Mouse (Mus musculus) layer of hippocampus, postnatal 25 days (tissue): ENCODE measurements around the gene Bsn. TPM values are rescaled to one million over a fixed set of nuclear protein-coding genes. Genes with fewer than 3 reads are reported as not detected.
"Not testable (repeated sequence)": the region's sequence is repeated elsewhere in the genome, so short reads cannot be mapped to it uniquely, and the experiment has no call there.

Experiments
- DNase-seq, 2 experiments: peaks; one replicate each; pipeline ENCODE4 v3.0.0; 2022; ENCODE audit warnings: mixed read lengths in 2 of 2, low spot score in 1 of 2; ENCODE audit errors: extremely low spot score in 1 of 2
- total RNA-seq, 2 experiments: library from RNA; stranded (reverse); gene quantifications; 2 replicates each; pipeline ENCODE4 v1.2.3; 2021

The Bsn gene
- total RNA-seq, 2 experiments from 2014 or later: 190 to 242 TPM

GRCm38 (mm10) chr9:108153516-108154448 is 36.4 kb downstream of the Bsn start:
- DNase-seq: peak in 1 of 2 experiments; percentile 48

DNA sequence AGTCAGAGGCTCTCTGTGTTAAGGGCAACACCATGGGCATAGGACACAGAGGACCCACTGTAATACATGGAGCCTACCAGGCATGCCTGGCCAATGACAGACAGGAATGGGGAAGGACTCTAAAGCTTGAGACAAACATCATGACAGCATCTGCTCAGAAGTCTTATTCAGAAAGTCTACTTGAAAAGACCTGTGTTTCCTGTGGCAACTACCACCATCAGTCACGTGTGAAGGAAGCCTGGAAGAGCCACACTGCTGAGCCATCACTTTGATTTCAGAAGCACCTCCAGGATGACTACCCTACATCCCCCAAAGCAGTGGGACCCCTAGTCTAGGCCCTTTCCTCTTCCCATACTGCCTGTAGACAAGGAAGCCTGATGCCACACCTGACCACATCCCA is 39.7 kb downstream of the Bsn start:
- DNase-seq: no peak

- DNase-seq: no peak
These were observed 40.4 kb downstream of the Bsn start for GRCm38 (mm10) chr9:108149817-108150216.

DNA sequence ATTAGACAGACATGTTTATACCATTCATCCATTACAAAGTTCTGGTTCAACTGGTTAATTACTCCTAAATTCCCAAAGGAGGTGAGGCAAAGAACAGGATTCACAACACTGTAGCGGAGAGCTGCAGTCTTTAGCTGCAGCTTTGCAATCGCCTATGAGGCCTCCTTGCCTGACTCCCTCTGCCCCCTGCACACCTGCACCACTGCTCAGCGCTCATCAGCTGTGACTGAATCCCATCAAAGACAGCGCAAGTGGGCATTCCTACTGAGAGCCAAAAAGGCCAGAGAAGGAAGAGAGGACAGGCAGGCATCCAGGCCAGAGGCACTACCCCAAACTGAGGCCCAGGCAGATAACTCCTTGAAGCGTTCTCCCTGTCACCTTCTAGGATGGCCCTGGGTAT is 42.6 kb downstream of the Bsn start:
- DNase-seq: no peak

DNA sequence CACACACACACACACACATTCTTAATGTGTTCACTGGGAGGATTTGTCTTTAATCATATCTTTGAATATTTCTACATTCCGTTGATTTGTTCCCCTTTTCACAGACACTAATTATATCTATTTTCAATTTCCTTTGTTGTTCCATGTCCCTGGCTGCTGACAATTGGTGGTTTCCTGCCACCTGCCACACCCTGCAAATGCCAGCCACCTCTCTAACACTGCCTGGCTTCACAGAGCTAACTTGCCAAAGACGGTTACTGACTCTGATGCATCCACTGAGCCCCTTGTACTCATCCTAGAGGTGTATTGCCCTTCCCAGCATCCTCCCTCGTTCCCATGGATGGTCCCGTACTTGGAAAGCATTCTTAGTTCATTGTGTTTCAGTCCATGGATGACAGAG is 43.7 kb downstream of the Bsn start:
- DNase-seq: no peak

DNA sequence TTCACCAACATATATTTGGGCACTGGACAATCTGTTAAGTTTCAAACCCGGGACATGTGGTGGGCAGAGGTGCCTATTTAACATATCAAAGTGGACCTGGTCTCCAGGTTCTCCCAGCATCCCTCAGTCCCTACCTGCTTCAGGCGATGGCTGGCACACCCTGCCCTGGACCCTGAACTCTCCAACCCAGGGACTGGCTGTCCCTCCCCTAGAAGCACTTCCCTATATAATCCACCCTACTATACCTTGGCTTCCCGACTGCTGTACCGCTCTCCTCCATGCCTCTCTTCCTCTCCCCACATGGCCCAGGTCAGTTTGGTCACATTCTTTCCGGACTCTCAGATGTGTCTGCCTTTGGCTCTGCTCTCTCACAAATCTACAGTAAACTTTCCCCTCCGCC is 44.4 kb downstream of the Bsn start:
- no peak for DNase-seq

GRCm38 (mm10) chr9:108144371-108145270 is 45.6 kb downstream of the Bsn start:
- DNase-seq: no peak

DNA sequence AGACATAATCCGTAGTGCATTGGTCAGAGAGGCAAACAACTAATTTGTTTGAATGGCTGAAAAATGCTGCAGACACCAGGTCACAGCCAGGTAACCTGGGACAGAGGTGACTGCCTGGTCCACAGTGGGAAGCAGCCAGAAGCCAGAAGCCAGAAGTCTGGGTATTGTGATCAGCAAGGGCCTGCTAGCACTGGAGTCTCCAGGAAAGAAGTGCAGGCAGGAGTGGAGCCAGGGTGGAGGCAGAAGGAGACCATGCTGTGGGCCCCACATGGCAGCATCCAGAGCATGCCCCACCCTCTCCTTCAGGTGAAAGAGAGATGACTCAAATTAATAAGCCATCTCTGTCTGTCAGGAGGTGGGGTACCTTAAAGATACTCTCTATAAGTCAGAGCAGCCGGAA is 46.7 kb downstream of the Bsn start:
- no peak for DNase-seq

DNA sequence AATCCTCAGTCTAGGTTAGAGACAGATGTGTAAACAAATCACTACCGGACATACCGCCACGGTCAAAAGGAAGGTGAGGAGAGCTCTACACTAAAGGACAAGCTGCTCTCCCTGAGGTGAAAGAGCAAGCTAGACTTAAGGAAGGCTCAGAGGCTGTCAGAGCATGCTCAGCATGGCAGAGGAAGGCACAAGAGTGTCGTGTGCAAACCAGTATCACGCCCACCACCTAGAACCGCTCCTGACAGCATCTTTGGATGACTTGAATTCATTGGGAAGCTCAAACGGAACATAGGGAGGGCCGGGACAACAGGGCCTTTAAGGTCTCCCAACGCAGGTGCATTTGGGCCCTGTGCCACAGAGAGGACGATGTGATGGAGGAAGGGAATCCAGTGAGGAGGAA is 48.8 kb downstream of the Bsn start:
- no peak for DNase-seq

GRCm38 (mm10) chr9:108139963-108140695 is 50.1 kb downstream of the Bsn start:
- DNase-seq: no peak

- DNase-seq: no peak
These were observed 50.8 kb downstream of the Bsn start for GRCm38 (mm10) chr9:108139169-108139962.

DNA sequence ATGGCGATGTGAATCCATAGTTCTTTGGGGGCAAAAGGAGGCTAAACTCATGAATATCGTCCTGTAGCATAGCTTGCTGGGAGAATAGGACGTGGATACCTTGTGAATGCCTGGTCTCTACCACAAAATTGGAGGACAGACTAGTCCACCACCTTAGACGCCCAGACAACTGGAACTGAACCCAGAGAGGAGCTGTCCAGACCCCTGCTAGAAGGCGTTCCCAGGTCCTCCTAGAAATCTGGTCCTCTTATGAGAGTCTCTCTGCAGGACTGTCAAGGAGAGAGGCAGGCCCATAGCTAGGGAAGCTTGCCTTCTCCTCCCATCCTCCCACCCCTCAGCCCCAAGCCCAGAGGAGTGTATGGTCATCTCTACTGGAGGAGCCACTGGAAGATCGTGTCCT is 52.1 kb downstream of the Bsn start:
- no peak for DNase-seq

- DNase-seq: peak; percentile 54 to 62
These were observed 52.7 kb downstream of the Bsn start for GRCm38 (mm10) chr9:108137523-108137922.

DNA sequence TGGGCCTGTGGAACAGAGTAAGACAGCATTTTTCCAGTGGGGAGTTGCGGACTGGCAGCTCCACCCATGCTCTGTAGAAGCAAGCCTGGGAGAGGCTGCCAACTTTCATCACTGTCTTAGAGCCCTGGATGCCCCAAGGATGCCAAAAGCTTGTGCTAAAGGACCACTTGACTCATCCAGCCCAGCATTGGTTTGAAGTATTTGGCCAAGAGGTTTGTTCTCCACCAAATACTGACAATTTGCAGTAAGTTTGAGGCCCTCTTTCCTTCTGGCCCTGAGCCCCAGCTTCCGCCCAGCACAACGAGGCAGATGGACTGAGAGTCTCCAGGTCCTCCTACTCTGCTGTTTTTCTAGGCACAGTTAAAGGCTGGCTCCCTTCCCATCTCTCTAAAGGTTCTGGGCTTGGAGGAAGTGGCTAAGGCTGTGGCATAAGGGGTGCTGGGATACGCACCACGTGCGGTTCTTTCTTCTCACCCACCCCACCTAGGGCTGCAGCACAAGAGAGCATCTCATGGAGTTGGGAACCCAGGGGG is 53.2 kb downstream of the Bsn start:
- DNase-seq: no peak

GRCm38 (mm10) chr9:108136225-108136624 is 54.0 kb downstream of the Bsn start:
- no peak for DNase-seq

GRCm38 (mm10) chr9:108135679-108136078 is 54.5 kb downstream of the Bsn start:
- DNase-seq: not testable (repeated sequence)

DNA sequence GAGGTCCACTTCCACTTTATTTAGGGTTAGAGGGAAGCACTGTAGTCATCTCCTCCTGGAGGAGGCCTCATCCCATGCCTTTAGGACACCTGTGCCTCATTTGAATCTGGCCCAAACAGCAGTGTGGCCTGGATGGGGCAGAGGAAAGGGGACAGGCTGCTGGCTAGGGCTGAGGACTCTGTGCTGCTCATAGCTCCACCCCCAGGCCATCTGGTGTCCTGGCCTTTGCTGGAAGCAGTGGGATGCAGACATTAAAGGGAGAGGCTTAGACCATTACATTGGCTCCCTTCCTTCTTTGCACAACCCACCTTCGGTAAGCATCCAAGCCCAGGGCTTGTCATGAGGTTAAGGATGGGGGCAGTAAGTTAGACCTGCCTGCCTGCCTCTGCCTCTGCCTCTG is 56.7 kb downstream of the Bsn start:
- DNase-seq: no peak

DNA sequence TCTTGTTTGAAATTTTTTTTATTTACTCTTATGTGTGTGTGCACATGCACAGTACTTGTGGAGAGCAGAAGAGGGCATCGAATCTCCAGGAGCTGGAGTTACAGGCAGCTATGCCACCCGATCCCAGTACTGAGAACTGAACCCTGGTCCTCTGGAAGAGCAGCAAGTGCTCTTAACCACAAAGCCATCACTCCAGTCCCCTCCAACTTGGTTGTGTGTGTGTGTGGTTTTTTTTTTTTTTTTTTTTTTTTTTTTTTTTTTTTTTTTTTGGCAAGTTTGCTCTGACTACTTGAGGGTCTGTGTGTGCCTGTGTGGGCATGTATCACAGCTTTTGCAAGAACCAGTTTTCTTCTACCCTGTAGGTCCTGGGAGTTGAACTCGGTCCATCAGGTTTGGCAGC is 57.8 kb downstream of the Bsn start:
- DNase-seq: no peak

GRCm38 (mm10) chr9:108131502-108131901 is 58.7 kb downstream of the Bsn start:
- no peak for DNase-seq
